Mouse (Mus musculus) splenic B cell, adult 2 months (primary cell): ENCODE measurements around the gene Nadsyn1.

Experiments used
- DNase-seq: peaks from one replicate; pipeline ENCODE4 v3.0.0-alpha.2; 2011; ENCODE audit warnings: low read depth, low spot score
- H3K27me3 ChIP-seq: 2 replicates; pipeline ENCODE4 v1.6.1; 2012; ENCODE audit warnings: mild to moderate bottlenecking, low read length, moderate library complexity, mixed read lengths; ENCODE audit not compliant: control insufficient read depth, poor library complexity, insufficient read depth, severe bottlenecking
- H3K36me3 ChIP-seq: 2 replicates; pipeline ENCODE4 v1.6.1; 2012; ENCODE audit warnings: mild to moderate bottlenecking, low read length, moderate library complexity, mixed read lengths; ENCODE audit not compliant: control insufficient read depth, poor library complexity, insufficient read depth, severe bottlenecking

The Nadsyn1 gene

DNA sequence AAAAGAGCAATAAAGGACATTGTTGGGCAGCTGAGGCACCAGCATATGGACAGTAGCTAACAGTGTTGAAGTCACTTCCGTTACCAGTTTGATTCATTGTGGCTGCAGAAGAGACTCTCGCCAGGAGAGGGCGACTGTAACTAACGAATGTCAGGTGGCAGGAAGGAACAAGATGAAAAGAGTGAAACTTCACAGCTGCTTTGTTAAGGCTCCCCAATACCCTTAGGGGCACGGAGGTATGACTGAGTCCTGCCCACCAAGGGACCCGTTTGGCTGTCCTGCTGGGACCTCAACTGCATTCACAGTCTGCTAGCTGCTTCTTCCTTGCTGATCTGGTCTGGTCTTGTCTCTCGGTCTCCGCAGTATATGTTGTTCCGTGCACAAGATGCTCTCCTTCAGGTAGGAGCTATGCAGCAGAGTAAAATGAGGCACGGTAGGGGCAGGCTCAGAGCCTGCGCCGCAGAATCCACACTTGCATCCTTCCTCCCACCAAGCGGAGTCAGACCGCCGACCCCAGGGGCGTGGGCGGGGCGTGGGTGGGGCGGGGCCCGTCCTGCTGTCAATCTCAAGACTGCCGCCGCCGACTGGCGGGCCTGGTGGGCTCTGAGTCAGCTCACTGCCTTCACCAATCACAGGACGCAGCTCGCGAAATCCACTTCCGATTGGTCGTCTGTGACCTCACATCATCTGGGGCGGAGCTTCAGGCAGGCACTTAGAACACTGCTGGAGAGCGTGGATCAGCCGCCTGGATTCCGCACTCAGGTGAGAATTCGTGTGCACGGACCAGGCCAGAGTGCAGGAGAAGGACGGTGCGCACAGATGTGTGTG, 7.1 kb upstream of the Nadsyn1 start:
- no peaks in the 10 kb centered on the region for H3K36me3 ChIP-seq
- DNase-seq, result peak; percentile 97
- no peaks in the 10 kb centered on the region; the same call in 1 of the 2 replicates for H3K27me3 ChIP-seq

DNA sequence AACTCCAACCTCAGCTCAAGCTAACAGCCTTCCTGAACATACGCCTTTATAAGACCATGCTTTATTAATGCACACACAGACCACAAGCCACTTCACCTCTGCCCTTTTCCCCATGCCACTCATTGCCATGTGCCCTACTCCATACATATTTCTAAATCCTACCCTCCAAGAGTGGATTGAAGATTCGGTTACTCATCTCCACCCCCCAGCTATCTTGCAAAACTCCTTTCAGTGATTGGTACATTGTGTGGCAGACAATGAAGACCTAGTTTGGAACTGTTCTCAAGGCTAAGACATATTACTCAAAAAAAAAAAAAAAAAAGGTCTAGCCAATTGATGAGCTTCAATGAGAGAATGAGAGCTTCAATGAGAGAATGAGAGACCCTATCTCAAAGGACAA, 4.3 kb upstream of the Nadsyn1 start:
- no peaks in the 10 kb centered on the region; the same call in 1 of the 2 replicates for H3K27me3 ChIP-seq
- DNase-seq, result no peak

DNA sequence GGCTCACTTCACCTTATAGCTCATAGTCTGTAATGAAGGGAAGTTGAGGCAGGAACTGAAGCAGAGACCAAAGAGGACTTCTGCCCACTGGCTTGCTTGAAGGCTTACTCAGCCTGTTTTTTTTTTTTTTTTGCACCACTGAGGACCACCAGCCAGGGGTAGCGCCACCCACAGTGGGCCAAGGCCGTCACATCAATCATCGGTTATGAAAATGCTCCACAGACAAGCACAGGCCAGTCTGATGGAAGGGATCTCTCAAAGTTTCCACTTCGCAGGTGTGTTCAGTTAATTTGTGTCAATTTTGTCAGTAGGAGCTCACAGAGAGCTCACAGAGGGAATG, 587 bp upstream of the Nadsyn1 start:
- DNase-seq, result no peak
- Histone ChIP-seq H3K27me3 (no peaks in the 10 kb centered on the region; the same call in 1 of the 2 replicates), H3K36me3 (no peaks in the 10 kb centered on the region; the same call in 1 of the 2 replicates)

More for the DNA sequence above, 4.3 kb upstream of the Nadsyn1 start:
- no peaks in the 10 kb centered on the region for H3K36me3 ChIP-seq

DNA sequence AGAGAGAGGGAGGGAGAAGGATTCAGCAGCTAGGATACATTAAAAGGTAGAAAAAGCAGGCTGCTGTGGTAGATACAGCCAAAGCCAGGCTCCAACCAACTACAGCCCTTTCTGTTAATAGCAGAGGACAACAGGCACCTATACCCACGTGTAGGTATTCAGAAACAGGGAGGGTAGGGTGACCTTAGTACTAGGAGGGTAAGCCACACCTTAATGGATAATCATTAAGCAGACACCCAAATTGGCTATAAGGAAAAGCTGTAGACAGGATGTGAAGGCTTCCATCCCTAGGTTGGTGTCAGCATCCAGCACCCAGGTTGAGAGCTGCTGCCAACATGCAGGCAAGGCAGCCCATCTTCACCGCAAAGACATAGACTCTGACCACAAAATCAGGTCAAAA, 1.4 kb downstream of the Nadsyn1 start:
- no peaks in the 10 kb centered on the region; the same call in 1 of the 2 replicates for H3K27me3 ChIP-seq
- DNase-seq, result no peak
- H3K36me3 ChIP-seq, result no peaks in the 10 kb centered on the region; the same call in none of the 2 replicates

DNA sequence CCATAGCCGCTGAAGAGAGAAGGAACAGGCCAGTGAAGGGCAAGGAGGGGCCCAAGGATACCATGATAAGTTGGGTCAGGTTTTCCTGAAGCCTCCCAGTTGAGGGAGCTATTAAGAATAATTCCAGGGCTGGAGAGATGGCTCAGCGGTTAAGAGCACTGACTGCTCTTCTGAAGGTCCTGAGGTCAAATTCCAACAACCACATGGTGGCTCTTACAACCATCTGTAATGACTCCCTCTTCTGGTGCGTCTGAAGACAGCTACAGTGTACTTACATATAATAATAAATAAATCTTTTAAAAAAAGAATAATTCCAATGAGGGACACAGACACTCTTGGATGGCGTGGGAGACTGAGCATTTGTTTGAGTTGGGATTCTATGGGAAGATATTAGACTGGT, 3.4 kb downstream of the Nadsyn1 start:
- H3K27me3 ChIP-seq, result no peaks in the 10 kb centered on the region
- no peak for DNase-seq
- no peaks in the 10 kb centered on the region; the same call in none of the 2 replicates for H3K36me3 ChIP-seq

DNA sequence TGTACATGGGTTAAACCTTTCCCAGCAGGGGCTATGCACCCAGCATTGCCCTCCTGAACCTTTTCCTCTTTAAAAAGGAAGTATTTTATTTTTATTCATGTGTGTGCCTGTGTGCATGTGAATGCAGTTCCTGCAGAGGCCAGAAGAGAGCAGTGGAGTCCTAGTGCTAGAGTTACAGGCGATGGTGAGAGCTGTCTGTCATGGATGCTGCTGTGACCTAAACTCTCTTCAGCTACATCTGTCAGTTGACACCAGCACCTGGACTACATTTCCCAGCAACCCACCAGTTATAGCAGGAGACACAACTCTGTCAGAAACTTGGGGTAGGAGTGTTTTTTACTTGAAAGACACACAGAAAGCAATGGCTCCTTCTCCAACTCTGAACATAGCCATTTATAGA, 13.7 kb downstream of the Nadsyn1 start:
- Histone ChIP-seq H3K27me3 (no peaks in the 10 kb centered on the region), H3K36me3 (peaks cover 12% of the 10 kb centered on the region)
- DNase-seq, result peak; percentile 50

DNA sequence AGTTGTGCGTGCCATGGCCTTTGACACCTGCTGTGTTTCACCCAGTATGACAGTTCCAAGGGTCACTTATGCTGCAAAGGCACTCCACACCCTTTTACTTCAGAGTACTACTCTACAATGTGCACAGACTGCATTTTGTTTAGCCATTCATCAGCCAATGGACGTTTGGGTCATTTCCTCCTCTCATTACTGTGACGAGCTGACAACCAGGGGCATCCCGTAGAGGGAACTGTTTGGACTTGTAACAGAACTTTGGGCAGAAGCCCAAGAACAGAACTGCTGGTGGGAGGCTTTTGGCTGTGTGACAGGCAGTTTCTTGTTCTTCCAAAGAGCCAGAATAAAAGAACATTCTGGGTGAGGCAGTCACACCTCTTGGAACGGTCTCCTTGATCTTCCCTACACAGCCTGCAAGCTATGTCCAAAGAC, 17.4 kb downstream of the Nadsyn1 start:
- Histone ChIP-seq H3K27me3 (no peaks in the 10 kb centered on the region), H3K36me3 (peaks cover 6% of the 10 kb centered on the region)
- DNase-seq, result no peak

DNA sequence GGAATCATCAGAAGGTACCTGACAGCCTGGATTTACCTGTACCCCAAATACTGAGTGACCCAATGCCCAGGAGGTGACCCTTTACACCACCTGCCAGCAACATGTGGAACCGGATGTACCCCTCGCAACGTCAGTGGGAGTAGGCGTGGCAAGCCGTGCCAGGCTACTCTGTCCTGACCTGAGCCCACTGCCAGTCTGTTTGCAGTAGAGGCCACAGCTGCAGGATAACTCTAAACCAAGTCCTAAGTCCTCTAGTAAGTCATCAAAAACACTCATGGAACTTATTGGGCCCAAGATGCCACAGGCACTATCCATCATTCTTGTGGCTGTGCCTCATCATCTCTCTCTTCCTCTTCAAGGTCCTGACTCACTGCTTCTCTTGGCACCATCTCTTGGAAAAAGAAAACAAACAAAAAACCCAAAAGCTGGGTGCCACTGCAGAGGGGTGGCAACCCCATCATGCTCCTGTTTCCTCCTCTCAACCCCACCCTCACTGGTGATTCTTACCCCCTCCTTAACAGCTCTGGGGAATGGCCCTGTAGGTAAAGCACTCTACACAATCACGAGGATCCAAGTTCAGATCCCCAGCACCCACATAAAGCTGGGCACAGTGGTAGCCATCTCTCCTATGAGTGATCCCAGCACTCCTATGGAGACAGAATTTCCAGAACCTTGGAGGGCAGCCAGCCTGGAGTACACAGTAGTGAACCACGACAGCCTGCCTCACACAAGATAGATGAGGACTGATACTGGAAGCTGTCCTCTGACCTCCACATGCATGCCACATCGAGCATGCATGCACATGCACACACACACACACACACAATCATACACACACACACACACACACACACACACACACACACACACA, 21.2 kb downstream of the Nadsyn1 start:
- Histone ChIP-seq H3K36me3 (peaks cover 10% of the 10 kb centered on the region), H3K27me3 (no peaks in the 10 kb centered on the region)
- no peak for DNase-seq

DNA sequence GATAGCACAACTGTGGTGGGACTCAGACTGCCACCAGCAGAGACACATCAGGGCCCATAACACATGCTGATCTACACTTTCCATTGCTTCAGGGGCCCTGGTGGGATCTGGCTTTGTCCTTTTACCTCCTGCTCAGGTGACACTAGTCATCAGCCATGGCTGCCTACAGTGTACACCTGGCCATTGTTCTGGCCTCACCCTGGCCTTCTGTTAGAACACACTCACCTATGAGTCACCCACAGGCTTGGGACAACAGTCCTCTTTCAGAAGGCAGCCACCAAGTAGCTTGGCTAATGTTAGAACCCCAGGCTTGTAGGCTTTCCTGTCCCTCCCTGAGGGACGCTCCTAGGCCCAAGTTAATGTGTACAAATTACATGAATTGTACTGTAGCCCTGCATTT, 21.9 kb downstream of the Nadsyn1 start:
- Histone ChIP-seq H3K27me3 (no peaks in the 10 kb centered on the region), H3K36me3 (peaks cover 10% of the 10 kb centered on the region)
- DNase-seq, result no peak

DNA sequence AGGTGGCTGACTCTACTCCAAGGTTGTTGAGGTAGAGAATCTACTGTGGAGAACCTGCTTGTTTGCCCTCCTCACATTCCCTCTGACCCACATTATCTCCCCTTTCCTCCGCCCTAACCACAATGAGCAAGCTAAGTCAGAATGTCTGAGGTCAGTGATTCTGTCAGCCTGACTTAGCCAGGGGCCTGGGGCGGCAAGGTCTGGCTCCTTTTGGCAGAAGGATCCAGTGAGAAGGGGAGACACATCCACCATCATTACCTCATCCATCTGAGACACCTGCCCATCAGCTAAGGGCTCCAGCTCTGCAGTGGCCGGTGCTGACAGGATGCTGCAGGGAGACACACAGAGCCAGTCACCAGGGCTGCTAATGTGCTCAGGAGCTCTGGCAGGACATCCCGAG, 23.9 kb downstream of the Nadsyn1 start:
- no peak for DNase-seq
- H3K27me3 ChIP-seq, result no peaks in the 10 kb centered on the region
- peaks cover 10% of the 10 kb centered on the region for H3K36me3 ChIP-seq

DNA sequence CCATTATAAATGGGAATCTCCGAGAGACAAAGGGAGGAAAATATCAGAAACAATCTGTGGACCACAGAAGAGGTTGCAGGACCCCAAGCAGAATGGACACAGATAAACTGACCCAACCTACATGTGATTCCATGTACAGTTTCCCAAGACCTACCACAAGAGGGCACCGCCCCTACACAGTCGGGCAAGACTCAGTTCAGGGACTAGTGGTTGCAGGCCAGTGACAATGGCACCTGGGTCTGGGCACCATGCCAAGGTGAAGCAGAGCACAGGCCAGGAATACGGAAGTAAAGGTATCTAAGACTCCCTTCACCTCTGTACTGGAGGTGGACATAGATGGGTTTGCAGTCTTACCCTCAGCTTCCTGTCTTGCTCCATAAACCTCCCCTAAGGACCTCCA, 29.5 kb downstream of the Nadsyn1 start:
- peak; percentile 87 for DNase-seq
- no peaks in the 10 kb centered on the region for H3K27me3 ChIP-seq
- no peaks in the 10 kb centered on the region; the same call in none of the 2 replicates for H3K36me3 ChIP-seq

DNA sequence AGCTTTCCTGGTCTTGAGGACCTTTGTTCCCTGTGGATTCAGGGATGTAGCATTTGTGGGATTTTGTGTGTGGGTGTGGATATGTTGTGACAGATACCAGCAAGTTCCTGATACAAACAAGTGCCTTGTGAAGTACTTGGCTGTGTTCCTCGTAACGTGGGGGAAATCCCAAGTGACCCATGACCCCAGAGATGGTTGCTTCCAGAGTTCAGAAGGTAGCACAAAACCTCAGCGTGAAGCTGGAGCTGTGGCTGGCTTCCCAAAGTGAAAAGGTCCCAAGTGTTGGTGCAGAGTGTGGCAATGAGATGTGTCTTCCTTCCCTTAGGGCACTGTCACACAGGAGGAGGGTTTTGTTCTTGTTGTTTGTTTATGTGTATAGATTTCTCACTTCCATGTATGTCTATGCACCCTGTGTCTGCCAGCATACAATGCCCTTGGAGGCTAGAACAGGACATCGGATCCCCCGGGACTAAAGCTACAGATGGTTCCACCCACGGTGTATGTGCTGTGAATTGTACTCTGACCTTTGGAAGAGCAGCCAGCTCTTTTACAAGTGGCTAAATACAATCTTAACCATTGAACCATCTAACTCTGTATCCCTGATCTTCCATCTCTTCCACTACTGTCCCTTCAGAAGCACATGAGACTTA, 30.2 kb downstream of the Nadsyn1 start:
- no peak for DNase-seq
- no peaks in the 10 kb centered on the region for H3K27me3 ChIP-seq
- H3K36me3 ChIP-seq, result no peaks in the 10 kb centered on the region; the same call in none of the 2 replicates

DNA sequence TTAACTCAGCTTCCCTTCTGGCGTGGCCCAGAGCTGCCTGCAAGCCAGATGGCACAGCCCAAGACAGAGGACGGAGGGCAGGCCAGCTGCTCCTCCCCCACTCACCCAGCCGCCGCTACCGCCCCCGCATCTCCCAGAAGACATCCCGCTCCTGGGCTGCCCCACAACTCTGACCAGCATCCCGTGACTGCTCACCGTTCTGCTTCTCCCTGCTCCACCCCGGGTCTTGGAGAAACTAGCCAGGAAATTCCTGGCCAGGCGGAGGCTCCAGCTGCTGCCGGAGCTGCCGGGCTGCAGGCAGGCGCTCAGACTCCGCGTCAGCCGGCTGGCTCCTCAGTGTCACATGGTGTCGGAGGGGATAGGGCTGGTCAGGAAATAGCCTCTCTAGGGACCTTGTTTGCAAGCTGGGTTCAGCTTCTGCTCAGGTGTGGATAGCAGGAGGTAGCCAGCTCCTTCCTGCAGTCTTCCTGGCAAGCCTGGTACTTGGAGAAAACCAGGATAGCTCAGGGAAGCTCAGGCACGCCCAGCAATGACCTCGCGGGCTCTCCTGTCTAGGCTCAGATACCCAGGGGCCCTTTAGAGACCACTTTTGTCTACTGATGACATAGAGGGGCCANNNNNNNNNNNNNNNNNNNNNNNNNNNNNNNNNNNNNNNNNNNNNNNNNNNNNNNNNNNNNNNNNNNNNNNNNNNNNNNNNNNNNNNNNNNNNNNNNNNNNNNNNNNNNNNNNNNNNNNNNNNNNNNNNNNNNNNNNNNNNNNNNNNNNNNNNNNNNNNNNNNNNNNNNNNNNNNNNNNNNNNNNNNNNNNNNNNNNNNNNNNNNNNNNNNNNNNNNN, 38.4 kb downstream of the Nadsyn1 start, which contains the start of gene Mrgpre:
Mrgpre (minus strand) TSS at position 505 of the 834 bp plus-strand sequence.
- DNase-seq, result peak; percentile 69
- H3K36me3 ChIP-seq, result no peaks in the 10 kb centered on the region
- no peaks in the 10 kb centered on the region for H3K27me3 ChIP-seq
